Mouse (Mus musculus) kidney, embryonic 15.5 days (tissue): ENCODE measurements around the gene Atrnl1. TPM values are rescaled to one million over a fixed set of nuclear protein-coding genes. Genes with fewer than 3 reads are reported as not detected.

ENCODE experiments used
- ATAC-seq: fragments of 200-750 bp; cut with Nextera tagmentation; replicated peaks from 2 replicates; pipeline ENCODE4 v1.8.0; 2017; ENCODE audit warnings: moderate TSS enrichment; ENCODE audit not compliant: low FRiP score
- H3K27ac ChIP-seq: fragments of 300-500 bp; sonication (generic); 2 replicates; pipeline ENCODE4 v1.5.1; 2015; ENCODE audit warnings: mild to moderate bottlenecking, inconsistent platforms
- H3K27me3 ChIP-seq: fragments of 300-500 bp; sonication (generic); 2 replicates; pipeline ENCODE4 v1.6.1; 2015; ENCODE audit warnings: inconsistent platforms
- H3K36me3 ChIP-seq: fragments of 300-500 bp; sonication (generic); 2 replicates; pipeline ENCODE4 v1.6.1; 2015; ENCODE audit warnings: inconsistent platforms
- H3K4me1 ChIP-seq: fragments of 300-500 bp; sonication (generic); 2 replicates; pipeline ENCODE4 v1.6.1; 2015; ENCODE audit warnings: inconsistent platforms
- H3K4me2 ChIP-seq: fragments of 300-500 bp; sonication (generic); 2 replicates; pipeline ENCODE4 v1.6.1; 2015; ENCODE audit warnings: moderate library complexity, mild to moderate bottlenecking, inconsistent platforms
- H3K4me3 ChIP-seq: fragments of 300-500 bp; sonication (generic); replicated peaks from 2 replicates; pipeline ENCODE4 v1.5.1; 2015; ENCODE audit warnings: mild to moderate bottlenecking, inconsistent platforms
- H3K9ac ChIP-seq: fragments of 300-500 bp; sonication (generic); 2 replicates; pipeline ENCODE4 v1.6.1; 2015; ENCODE audit warnings: mild to moderate bottlenecking, inconsistent platforms
- H3K9me3 ChIP-seq: fragments of 300-500 bp; sonication (generic); replicated peaks from 2 replicates; pipeline ENCODE4 v1.6.1; 2016; ENCODE audit warnings: inconsistent platforms
- WGBS: fragments of 180-500 bp; shearing (Covaris S2); methylation state at CpG from one replicate; pipeline ENCODE4 v1.1.7; 2015; ENCODE audit warnings: mixed read lengths; 5-methylcytosine and 5-hydroxymethylcytosine counted together
- polyA plus RNA-seq: library from polyadenylated mRNA; unstranded; fragments of >200 nt; fragmentation: Nextera tagmentation; extraction: Ambion mirVana; gene quantifications from 2 replicates; pipeline ENCODE4 v1.2.1, GENCODE M21; 2015

The Atrnl1 gene
- polyA plus RNA-seq, 1 experiment from 2014 or later = 9.2 TPM

GRCm38 (mm10) chr19:57589516-57589915, 21.3 kb upstream of the Atrnl1 start:
- no peak overlapping the region for H3K4me3 ChIP-seq
- no peak overlapping the region for H3K9ac ChIP-seq
- ATAC-seq = no peak
- no peak overlapping the region for H3K27ac ChIP-seq
- H3K36me3 ChIP-seq = no peaks in the 10 kb centered on the region
- no peaks in the 10 kb centered on the region for H3K27me3 ChIP-seq
- WGBS = 72% methylated on average over 9 of the region's 9 CpGs
- no peak overlapping the region for H3K4me2 ChIP-seq
- peaks cover 14% of the 10 kb centered on the region for H3K4me1 ChIP-seq
- no peaks in the 10 kb centered on the region for H3K9me3 ChIP-seq

GRCm38 (mm10) chr19:57590895-57591294, 19.9 kb upstream of the Atrnl1 start:
- Histone ChIP-seq H3K27ac (no peak overlapping the region), H3K4me3 (no peak overlapping the region), H3K9me3 (no peaks in the 10 kb centered on the region), H3K4me2 (no peak overlapping the region), H3K4me1 (peaks cover 8% of the 10 kb centered on the region; the same call in 1 of the 2 replicates), H3K36me3 (no peaks in the 10 kb centered on the region), H3K27me3 (no peaks in the 10 kb centered on the region), H3K9ac (no peak overlapping the region)
- 66% methylated on average over 5 of the region's 5 CpGs for WGBS
- ATAC-seq = no peak

- H3K9ac ChIP-seq = no peak overlapping the region
- H3K4me3 ChIP-seq = no peak overlapping the region
- 86% methylated on average over 10 of the region's 10 CpGs for WGBS
- no peak for ATAC-seq
- no peak overlapping the region for H3K4me2 ChIP-seq
- 0 out of 2 replicates have a peak, but pooled peaks cover 2% of the 10 kb centered on the region for H3K4me1 ChIP-seq
- H3K27ac ChIP-seq = no peak overlapping the region
- no peaks in the 10 kb centered on the region for H3K9me3 ChIP-seq
- H3K36me3 ChIP-seq = no peaks in the 10 kb centered on the region
- no peaks in the 10 kb centered on the region for H3K27me3 ChIP-seq
Observed at GRCm38 (mm10) chr19:57591631-57592030, 19.2 kb upstream of the Atrnl1 start.

- H3K36me3 ChIP-seq = no peaks in the 10 kb centered on the region
- 78% methylated on average over 2 of the region's 2 CpGs for WGBS
- H3K9me3 ChIP-seq = no peaks in the 10 kb centered on the region
- 0 out of 2 replicates have a peak, but pooled peaks cover 2% of the 10 kb centered on the region for H3K4me1 ChIP-seq
- no peak overlapping the region for H3K9ac ChIP-seq
- no peak overlapping the region for H3K27ac ChIP-seq
- H3K27me3 ChIP-seq = no peaks in the 10 kb centered on the region
- no peak for ATAC-seq
- no peak overlapping the region for H3K4me2 ChIP-seq
- H3K4me3 ChIP-seq = no peak overlapping the region
Observed at GRCm38 (mm10) chr19:57592355-57592754, 18.5 kb upstream of the Atrnl1 start.

- Histone ChIP-seq H3K4me3 (no peak overlapping the region), H3K27ac (no peak overlapping the region), H3K4me1 (peaks cover 12% of the 10 kb centered on the region), H3K9me3 (no peaks in the 10 kb centered on the region), H3K36me3 (no peaks in the 10 kb centered on the region), H3K9ac (no peak overlapping the region), H3K27me3 (no peaks in the 10 kb centered on the region), H3K4me2 (no peak overlapping the region)
- 51% methylated on average over 8 of the region's 8 CpGs for WGBS
- no peak for ATAC-seq
Observed at GRCm38 (mm10) chr19:57599126-57599525, 11.7 kb upstream of the Atrnl1 start.

- Histone ChIP-seq H3K9ac (no peak overlapping the region), H3K27ac (0 out of 2 replicates have a peak overlapping the region, but pooled peaks have one; percentile 62), H3K27me3 (no peaks in the 10 kb centered on the region), H3K4me2 (no peak overlapping the region), H3K4me1 (peaks cover 12% of the 10 kb centered on the region), H3K9me3 (no peaks in the 10 kb centered on the region), H3K4me3 (no peak overlapping the region), H3K36me3 (no peaks in the 10 kb centered on the region)
- WGBS = 64% methylated on average over 16 of the region's 16 CpGs
- ATAC-seq = no peak
Observed at GRCm38 (mm10) chr19:57600233-57600929, 10.5 kb upstream of the Atrnl1 start.

- 87% methylated on average over 2 of the region's 2 CpGs for WGBS
- H3K9ac ChIP-seq = no peak overlapping the region
- no peak overlapping the region for H3K4me2 ChIP-seq
Observed at GRCm38 (mm10) chr19:57600930-57601328, 9.9 kb upstream of the Atrnl1 start.

GRCm38 (mm10) chr19:57603593-57603992, 7.2 kb upstream of the Atrnl1 start:
- no peaks in the 10 kb centered on the region for H3K9me3 ChIP-seq
- H3K4me1 ChIP-seq = peaks cover 10% of the 10 kb centered on the region
- H3K4me3 ChIP-seq = no peak overlapping the region
- H3K36me3 ChIP-seq = no peaks in the 10 kb centered on the region
- 78% methylated on average over 3 of the region's 3 CpGs for WGBS
- no peaks in the 10 kb centered on the region for H3K27me3 ChIP-seq
- no peak overlapping the region for H3K27ac ChIP-seq
- no peak for ATAC-seq
- H3K9ac ChIP-seq = no peak overlapping the region
- no peak overlapping the region for H3K4me2 ChIP-seq

More at GRCm38 (mm10) chr19:57600930-57601328, 9.9 kb upstream of the Atrnl1 start:
- Histone ChIP-seq H3K4me1 (peaks cover 12% of the 10 kb centered on the region), H3K27ac (no peak overlapping the region), H3K36me3 (no peaks in the 10 kb centered on the region), H3K27me3 (no peaks in the 10 kb centered on the region), H3K4me3 (no peak overlapping the region), H3K9me3 (no peaks in the 10 kb centered on the region)
- ATAC-seq = no peak

GRCm38 (mm10) chr19:57605941-57606340, 4.9 kb upstream of the Atrnl1 start:
- no peaks in the 10 kb centered on the region for H3K9me3 ChIP-seq
- no peak overlapping the region for H3K4me2 ChIP-seq
- H3K9ac ChIP-seq = no peak overlapping the region
- 76% methylated on average over 3 of the region's 3 CpGs for WGBS
- ATAC-seq = no peak
- H3K4me3 ChIP-seq = no peak overlapping the region
- peaks cover 10% of the 10 kb centered on the region for H3K4me1 ChIP-seq
- H3K27me3 ChIP-seq = no peaks in the 10 kb centered on the region
- H3K36me3 ChIP-seq = no peaks in the 10 kb centered on the region
- no peak overlapping the region for H3K27ac ChIP-seq

GRCm38 (mm10) chr19:57606351-57606750, 4.5 kb upstream of the Atrnl1 start:
- Histone ChIP-seq H3K36me3 (no peaks in the 10 kb centered on the region), H3K9ac (no peak overlapping the region), H3K4me2 (no peak overlapping the region), H3K4me1 (peaks cover 10% of the 10 kb centered on the region), H3K4me3 (no peak overlapping the region), H3K27ac (no peak overlapping the region), H3K9me3 (no peaks in the 10 kb centered on the region), H3K27me3 (no peaks in the 10 kb centered on the region)
- no peak for ATAC-seq
- WGBS = 75% methylated on average over 10 of the region's 10 CpGs

GRCm38 (mm10) chr19:57609361-57610057, 1.3 kb upstream of the Atrnl1 start:
- WGBS = 19% methylated on average over 12 of the region's 12 CpGs
- Histone ChIP-seq H3K27me3 (no peaks in the 10 kb centered on the region), H3K4me3 (peak overlapping the region; percentile 98), H3K9ac (peak overlapping the region; percentile 95), H3K9me3 (no peaks in the 10 kb centered on the region), H3K36me3 (no peaks in the 10 kb centered on the region), H3K4me1 (peaks cover 10% of the 10 kb centered on the region), H3K4me2 (peak overlapping the region; percentile 96), H3K27ac (peak overlapping the region; percentile 99)
- no peak for ATAC-seq

- peak overlapping the region; percentile 95 for H3K9ac ChIP-seq
- WGBS = under 1% methylated on average over 21 of the region's 21 CpGs
- no peaks in the 10 kb centered on the region for H3K9me3 ChIP-seq
- peak overlapping the region; percentile 99 for H3K27ac ChIP-seq
- H3K36me3 ChIP-seq = no peaks in the 10 kb centered on the region
- H3K4me3 ChIP-seq = peak overlapping the region; percentile 98
- peak overlapping the region; percentile 96 for H3K4me2 ChIP-seq
- peaks cover 10% of the 10 kb centered on the region for H3K4me1 ChIP-seq
- ATAC-seq = peak; percentile 4; the same call in 1 of the 2 replicates
- H3K27me3 ChIP-seq = no peaks in the 10 kb centered on the region
Observed at GRCm38 (mm10) chr19:57610058-57610475, 767 bp upstream of the Atrnl1 start.
